Mouse (Mus musculus) brain, embryonic 14.5 days (tissue): Measurements from ENCODE around the gene Prkag1.

Source experiments
- CTCF ChIP-seq: fragments of 200-500 bp; IDR thresholded peaks from 2 replicates; pipeline ENCODE4 v1.5.1; 2012; ENCODE audit warnings: inconsistent platforms, mild to moderate bottlenecking, moderate library complexity, borderline replicate concordance; ENCODE audit not compliant: insufficient read depth, insufficient read length; ENCODE audit errors: extremely low read depth
- POLR2A ChIP-seq: fragments of 200-500 bp; IDR thresholded peaks from 2 replicates; pipeline ENCODE4 v1.6.1; 2012; ENCODE audit warnings: mild to moderate bottlenecking, inconsistent platforms, borderline replicate concordance; ENCODE audit not compliant: poor library complexity, insufficient read depth, insufficient read length, severe bottlenecking; ENCODE audit errors: extremely low read depth

DNA sequence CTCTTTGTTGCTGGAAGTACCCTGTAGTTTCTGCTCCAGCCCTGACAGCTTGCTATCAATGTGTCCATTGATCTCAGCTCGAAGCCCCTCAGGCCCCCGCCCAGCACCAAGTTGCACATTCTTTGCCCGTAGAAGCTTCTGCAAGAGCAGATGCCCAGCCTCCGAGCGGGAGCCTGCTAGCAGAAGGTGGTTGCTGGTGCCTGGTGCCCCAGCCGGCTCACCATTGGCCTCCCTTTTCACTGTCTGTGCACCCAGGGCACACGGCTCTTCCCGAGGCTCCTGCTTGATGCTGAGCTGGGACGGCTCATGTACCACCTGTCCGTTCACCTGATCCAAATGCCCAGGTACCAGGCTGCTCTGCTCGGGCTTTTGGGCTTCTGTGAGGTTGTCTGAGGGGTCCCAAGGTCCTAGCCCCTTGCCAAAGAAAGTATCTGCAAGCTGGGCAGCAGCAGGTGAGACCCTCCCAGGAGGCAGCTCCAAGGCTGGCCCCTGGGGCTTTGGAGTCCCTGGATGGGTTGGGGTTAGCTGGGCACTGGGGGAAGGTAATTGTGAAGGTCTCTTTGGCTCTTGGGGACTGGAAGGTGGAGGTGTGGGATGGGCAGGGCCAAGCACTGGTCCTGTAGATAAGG, 12.4 kb upstream of the Prkag1 start:
- no peak for TF ChIP-seq POLR2A
- TF ChIP-seq CTCF, result no peak
